Mouse (Mus musculus) WW6 (cell line): ENCODE measurements around the gene Fkrp.

Experiments
- DNase-seq: peaks from one replicate; pipeline ENCODE4 v3.0.0-alpha.2; 2013; ENCODE audit warnings: low read depth, low spot score

The Fkrp gene

GRCm38 (mm10) chr7:16792316-16792715 lies 24.2 kb downstream of the Fkrp start:
- no peak for DNase-seq

- DNase-seq, result no peak
Measured at GRCm38 (mm10) chr7:16785541-16786083, 30.9 kb downstream of the Fkrp start.

- no peak for DNase-seq
Measured at GRCm38 (mm10) chr7:16784498-16784976, 32.0 kb downstream of the Fkrp start.

GRCm38 (mm10) chr7:16783758-16784415 lies 32.6 kb downstream of the Fkrp start:
- no peak for DNase-seq

- DNase-seq, result no peak
Measured at GRCm38 (mm10) chr7:16783224-16783688, 33.3 kb downstream of the Fkrp start.

- DNase-seq, result no peak
Measured at GRCm38 (mm10) chr7:16782555-16783125, 33.9 kb downstream of the Fkrp start.

- DNase-seq, result no peak
Measured at GRCm38 (mm10) chr7:16781816-16782554, 34.5 kb downstream of the Fkrp start.

- no peak for DNase-seq
Measured at GRCm38 (mm10) chr7:16781555-16781815, 35.0 kb downstream of the Fkrp start.

- DNase-seq, result peak; percentile 99
Measured at GRCm38 (mm10) chr7:16780825-16781554, 35.5 kb downstream of the Fkrp start, which contains the start of gene Slc1a5. Slc1a5 (plus strand) TSS chr7:16781340.

GRCm38 (mm10) chr7:16780076-16780475 lies 36.5 kb downstream of the Fkrp start:
- DNase-seq, result no peak

GRCm38 (mm10) chr7:16775888-16776287 lies 40.6 kb downstream of the Fkrp start:
- no peak for DNase-seq

GRCm38 (mm10) chr7:16766443-16766842 lies 50.1 kb downstream of the Fkrp start:
- DNase-seq, result no peak

- DNase-seq, result no peak
Measured at GRCm38 (mm10) chr7:16763463-16764218, 52.9 kb downstream of the Fkrp start.

- DNase-seq, result no peak
Measured at GRCm38 (mm10) chr7:16761630-16762029, 54.9 kb downstream of the Fkrp start.

- no peak for DNase-seq
Measured at GRCm38 (mm10) chr7:16761005-16761481, 55.5 kb downstream of the Fkrp start.

GRCm38 (mm10) chr7:16760292-16760691 lies 56.2 kb downstream of the Fkrp start:
- no peak for DNase-seq
